Mouse (Mus musculus) skeletal muscle tissue, postnatal 0 days (tissue): ENCODE results near the gene Trim5. TPM values are rescaled to one million over a fixed set of nuclear protein-coding genes. Genes with fewer than 3 reads are reported as not detected.

ENCODE experiments used
- polyA plus RNA-seq: library from polyadenylated mRNA; unstranded; fragments of >200 nt; fragmentation: Nextera tagmentation; extraction: Ambion mirVana; gene quantifications from 2 replicates; pipeline ENCODE4 v1.2.1, GENCODE M21; 2015

Trim5 gene
- polyA plus RNA-seq = 0.45 and 0.63 TPM in 2 replicates

DNA sequence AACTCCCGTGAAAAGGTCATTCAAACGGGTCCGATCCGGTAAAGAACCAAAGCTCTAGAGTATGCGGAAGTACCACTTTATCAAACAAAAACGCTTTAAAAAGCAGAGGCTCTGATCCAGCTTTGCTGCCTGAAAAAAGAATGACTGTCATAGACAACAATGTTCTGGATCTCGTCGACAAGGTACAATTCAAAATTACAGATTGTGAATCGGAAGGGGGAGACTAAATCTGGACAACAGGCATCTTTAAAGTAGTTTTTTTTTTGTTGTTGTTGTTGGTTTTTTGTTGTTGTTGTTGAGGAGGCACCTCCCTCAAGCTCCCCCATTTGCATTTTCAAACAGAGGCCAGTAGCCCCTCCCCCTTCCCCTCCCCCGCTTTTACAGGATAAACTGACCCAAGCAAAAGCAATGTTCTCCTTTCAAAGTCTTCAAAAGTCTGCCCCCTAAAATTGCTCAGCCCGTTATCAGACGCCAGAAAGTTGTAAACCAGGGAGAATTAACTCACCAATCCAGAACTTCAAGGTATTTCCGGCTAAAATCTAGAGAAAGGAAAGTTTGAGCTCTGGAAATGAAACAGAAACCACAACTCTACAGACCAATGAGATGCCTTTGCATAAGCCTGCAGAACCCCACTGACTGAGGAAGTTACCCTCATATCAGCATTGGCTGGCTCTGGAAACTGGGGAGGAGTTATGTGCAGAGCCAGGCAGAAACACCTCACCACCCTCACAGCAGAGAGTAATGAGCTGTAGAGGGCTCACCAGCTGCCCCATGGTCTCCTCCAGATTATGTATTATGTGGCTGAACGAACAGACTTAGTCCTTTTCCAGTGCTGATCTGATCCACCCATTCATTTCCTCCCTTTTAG is at the start of gene Trim5:
TSS of gene Trim5 (minus strand) at position 519 of the 868 bp plus-strand sequence.

DNA sequence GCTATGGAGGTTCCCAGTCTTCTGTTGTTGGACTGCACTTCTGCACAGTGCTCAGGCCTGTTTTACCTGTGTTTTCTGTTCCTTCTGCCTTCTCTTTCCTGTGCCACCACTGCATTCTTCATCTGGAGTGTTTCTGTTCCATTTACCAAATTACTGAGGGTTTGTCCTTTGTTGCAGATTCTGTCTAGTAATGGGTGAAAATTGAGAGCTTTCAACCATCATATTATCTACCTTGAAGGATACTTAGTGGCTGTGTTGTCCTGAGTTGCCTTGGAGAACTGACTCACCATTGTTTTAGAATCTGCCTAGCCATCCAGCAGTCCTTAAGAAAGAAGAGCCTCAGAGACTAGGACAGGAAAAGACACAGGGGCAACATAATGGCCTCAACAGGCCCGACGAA is 41.3 kb upstream of the Trim5 start, which contains the start of gene Trim34b:
TSS of gene Trim34b (plus strand) at position 301 of the 400 bp plus-strand sequence.

DNA sequence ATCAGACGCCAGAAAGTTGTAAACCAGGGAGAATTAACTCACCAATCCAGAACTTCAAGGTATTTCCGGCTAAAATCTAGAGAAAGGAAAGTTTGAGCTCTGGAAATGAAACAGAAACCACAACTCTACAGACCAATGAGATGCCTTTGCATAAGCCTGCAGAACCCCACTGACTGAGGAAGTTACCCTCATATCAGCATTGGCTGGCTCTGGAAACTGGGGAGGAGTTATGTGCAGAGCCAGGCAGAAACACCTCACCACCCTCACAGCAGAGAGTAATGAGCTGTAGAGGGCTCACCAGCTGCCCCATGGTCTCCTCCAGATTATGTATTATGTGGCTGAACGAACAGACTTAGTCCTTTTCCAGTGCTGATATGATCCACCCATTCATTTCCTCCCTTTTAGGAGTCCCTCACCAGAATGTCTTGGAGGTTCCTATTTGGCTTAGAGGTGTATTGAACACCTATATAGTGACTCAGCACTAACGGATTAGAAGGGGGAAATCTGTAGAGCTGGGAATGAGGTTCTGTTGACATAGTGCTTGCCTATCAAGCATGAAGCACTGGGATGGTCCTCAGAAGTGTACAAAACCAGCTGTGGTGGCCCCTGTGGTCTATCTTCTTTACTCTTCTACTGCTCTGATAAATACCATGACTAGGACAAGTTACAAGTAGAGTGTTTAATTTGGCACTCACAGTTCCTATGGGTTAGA is 27.6 kb upstream of the Trim5 start, which contains the start of gene Trim12a:
TSS of gene Trim12a (minus strand) at position 98 of the 712 bp plus-strand sequence.

DNA sequence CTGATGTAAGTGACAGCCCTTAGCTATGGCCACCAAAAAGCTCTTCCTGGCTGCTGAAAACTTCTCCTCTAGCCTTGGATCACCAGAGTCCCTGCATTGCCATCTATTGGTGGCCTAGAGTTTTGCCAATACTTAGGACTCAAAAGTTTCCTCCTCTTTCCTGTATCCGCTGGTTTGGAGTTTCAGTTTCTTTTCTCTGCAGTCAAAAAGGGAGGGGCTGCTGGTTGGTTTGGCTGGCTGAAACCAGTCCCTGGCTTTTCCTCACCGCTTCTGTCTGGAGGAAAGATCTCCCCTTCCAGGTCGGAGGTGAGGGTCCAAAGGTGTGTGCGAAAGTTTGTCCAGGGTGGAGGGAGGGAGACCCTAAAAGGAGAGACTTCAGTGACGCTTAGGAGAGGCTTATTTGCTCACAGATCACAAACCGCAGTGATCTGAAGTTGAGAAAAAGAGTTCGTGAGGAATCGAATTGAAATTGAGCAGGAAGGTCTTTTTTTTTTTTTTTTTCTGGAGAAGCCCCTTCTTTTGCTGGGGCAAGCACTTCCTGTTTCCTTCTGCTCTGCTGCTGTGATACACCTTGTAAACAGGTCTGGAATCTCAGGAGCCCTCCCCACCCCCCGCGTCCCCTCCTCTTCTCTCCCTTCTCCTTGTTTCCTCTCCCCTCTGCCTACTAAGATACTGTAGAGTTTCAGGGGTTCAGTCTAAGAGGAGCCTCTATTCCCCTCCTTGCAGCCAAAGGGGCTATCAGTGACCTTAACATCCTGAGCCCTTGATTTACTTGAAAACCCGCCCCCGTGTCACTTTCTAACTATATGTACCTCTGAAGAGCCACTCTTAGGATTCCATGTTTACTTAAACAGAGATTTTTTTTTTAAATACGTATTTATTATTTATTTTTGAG is 43.4 kb downstream of the Trim5 start, which contains the start of gene Trim34a:
TSS of gene Trim34a (plus strand) at position 171 of the 895 bp plus-strand sequence.

DNA sequence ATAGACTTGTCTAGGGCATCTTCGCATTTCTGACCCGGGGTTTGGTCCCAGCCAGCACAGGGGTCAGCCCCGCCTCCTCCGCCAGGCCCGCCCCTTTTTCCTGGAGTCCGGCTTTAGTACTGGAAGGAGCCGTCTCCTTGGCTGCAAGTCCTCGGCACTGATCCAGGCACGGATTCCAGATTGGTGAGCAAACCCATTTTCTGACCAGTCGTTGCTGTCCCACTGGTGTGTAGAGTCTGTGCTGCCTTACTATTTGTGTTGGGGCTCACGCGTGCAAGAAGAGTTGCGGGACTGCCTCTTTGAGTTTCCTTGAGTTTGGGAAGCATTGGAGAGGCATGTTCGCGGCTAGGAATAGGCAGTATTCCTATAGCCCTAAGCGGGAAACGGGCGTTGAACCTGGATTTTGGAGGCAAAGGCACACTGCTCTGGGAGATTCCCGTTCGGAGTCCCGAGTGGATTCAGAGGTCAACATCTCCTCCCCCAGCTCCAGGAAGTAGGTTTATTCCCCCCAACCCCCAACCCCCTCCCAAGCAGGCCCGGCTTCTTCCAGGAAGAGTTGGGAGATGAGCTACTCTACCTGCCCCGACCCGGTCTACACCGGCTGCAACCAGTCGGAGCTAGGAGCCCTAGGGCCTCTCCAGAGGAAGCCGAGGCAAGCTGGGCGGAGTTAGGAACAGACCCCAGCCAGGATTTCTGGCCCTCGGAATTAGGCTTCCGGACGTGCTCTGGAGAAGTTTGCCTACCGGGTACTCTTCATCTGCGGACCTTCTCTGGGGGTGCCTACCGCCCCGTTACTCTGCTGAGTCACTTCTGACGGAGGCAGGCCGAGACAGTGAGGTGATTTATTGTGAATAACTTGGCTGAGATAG is 69.0 kb downstream of the Trim5 start, which contains the start of gene Trim6:
TSS of gene Trim6 (plus strand) at position 93 of the 869 bp plus-strand sequence.

Other genes with a start within 250 kb of the Trim5 start
- not detected in 2 replicates for gene Olfr642, start 235.4 kb downstream of the Trim5 start, polyA plus RNA-seq
- gene 4930516K23Rik, start 226.6 kb downstream of the Trim5 start, polyA plus RNA-seq = not detected in 2 replicates
- gene Olfr644, start 216.2 kb downstream of the Trim5 start, polyA plus RNA-seq = not detected in 2 replicates
- gene Olfr645, start 202.6 kb downstream of the Trim5 start, polyA plus RNA-seq = not detected in 2 replicates
- gene Olfr646, start 183.2 kb downstream of the Trim5 start, polyA plus RNA-seq = not detected in 2 replicates
- not detected in 2 replicates for gene Ubqln5, start 158.3 kb downstream of the Trim5 start, polyA plus RNA-seq
- gene Olfr643, start 150.7 kb downstream of the Trim5 start, polyA plus RNA-seq = not detected in 2 replicates
- gene Ubqln3, start 144.8 kb downstream of the Trim5 start, polyA plus RNA-seq = not detected in 2 replicates
- not detected in 2 replicates for gene Ubqlnl, start 137.5 kb downstream of the Trim5 start, polyA plus RNA-seq
- gene Olfm5, start 123.3 kb downstream of the Trim5 start, polyA plus RNA-seq = not detected in 2 replicates
- gene Olfr648, start 104.7 kb downstream of the Trim5 start, polyA plus RNA-seq = 0.05 TPM in 1 of 2 replicates, not detected in the other
- not detected in 2 replicates for gene Olfr649, start 92.1 kb downstream of the Trim5 start, polyA plus RNA-seq
- gene Trim6, start 69.3 kb downstream of the Trim5 start, polyA plus RNA-seq = 0.56 and 0.97 TPM in 2 replicates
- 1.7 and 2.2 TPM in 2 replicates for gene Trim34a, start 43.6 kb downstream of the Trim5 start, polyA plus RNA-seq
- gene Trim12a, start 27.4 kb upstream of the Trim5 start, polyA plus RNA-seq = 5.1 and 5.9 TPM in 2 replicates
- gene Trim34b, start 41.4 kb upstream of the Trim5 start, polyA plus RNA-seq = 0.10 TPM in 1 of 2 replicates, not detected in the other
- gene Trim12c, start 65.3 kb upstream of the Trim5 start, polyA plus RNA-seq = 1.6 and 2.2 TPM in 2 replicates
- gene Trim30b, start 81.8 kb upstream of the Trim5 start, polyA plus RNA-seq = 0.12 and 0.28 TPM in 2 replicates
- gene Trim30c, start 112.7 kb upstream of the Trim5 start, polyA plus RNA-seq = 0.14 and 0.54 TPM in 2 replicates
- gene Trim30a, start 177.1 kb upstream of the Trim5 start, polyA plus RNA-seq = 2.5 and 2.7 TPM in 2 replicates
- gene Trim30d, start 219.8 kb upstream of the Trim5 start, polyA plus RNA-seq = 0.68 and 1.2 TPM in 2 replicates